Mouse (Mus musculus): Measurements from ENCODE around the gene Treh. TPM values are rescaled to one million over a fixed set of nuclear protein-coding genes. Genes with fewer than 3 reads are reported as not detected.

Gene Treh
- not detected for total RNA-seq (2023)

DNA sequence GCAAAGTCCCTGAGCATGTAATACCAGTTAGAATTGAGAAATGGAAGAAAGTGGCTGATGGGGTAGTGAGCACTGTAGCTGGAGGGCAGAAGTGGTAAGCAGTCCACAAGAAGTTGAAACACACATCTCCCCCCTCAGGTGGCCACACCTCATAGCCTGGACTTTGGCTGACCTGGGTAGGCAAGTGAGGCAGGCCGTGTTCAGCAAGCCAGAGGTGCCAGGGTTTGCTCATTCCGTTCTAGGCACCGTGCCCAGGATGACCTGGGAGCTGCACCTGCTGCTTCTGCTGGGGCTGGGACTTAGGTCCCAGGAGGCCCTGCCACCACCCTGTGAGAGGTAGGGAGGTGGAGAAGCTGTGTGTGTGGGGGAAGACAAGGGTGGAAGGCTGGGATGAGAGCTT lies at the start of gene Treh:
Gene Treh, plus strand, starts transcription at position 229 of the 400 bp plus-strand sequence.

DNA sequence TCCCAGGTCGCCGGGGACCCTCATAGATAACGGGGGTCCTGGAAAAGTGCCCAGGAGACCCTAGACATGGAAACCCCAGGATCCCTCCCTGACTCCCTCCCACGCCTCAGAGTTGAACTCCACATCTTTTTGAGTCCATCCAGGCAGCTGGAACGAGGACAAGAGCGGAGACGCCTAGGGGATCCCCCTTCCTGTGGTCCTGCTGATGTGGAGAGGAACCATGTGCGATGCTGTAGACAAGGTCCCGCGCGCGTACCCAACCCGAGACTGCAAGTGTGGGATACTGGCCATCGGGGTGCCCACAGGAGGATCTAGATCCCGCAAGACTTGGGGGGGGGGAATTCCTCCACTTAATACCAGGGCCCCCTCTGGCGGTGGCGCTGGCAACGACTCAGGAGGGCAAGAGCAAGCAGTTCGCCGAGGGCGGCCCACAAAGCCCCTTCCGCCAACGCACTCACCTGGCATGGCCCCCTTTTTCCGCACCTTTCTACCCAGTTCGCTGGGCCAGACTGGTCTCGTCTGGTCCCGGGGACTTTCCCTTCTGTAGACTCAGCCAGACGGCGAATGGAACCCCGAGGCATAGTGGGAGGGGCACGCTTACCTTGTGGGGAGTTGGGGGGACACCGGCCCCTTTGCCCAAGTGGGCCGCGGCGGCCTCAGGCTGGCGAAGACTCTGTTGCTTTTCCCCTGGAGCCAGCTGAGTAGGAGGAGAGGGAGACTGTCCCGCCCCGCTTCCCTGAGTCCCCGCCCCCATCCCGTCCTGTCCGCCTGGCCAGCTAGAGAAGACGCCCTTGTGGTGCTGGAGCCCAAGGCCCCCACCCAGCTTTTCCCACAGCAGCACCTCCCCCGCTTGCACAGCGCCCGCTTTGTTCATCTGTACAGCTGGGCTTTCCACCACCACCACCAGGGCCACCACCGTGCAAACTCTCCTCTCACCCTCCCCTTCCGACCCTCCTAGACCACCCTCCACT lies 61.8 kb downstream of the Treh start, which contains the start of gene Phldb1:
Gene Phldb1, minus strand, starts transcription at position 675 of the 971 bp plus-strand sequence.

Other genes with a start within 250 kb of the Treh start
- not detected for gene Foxr1, start 232.1 kb upstream of the Treh start, total RNA-seq (2023)
- gene Upk2, start 218.3 kb upstream of the Treh start, total RNA-seq (2023), result not detected
- 1 to 10 TPM; 8.0 to 9.3 TPM for gene Bcl9l, start 190.4 kb upstream of the Treh start, total RNA-seq (2023)
- under 1 TPM; 0.46 to 0.77 TPM for gene Cxcr5, start 111.4 kb upstream of the Treh start, total RNA-seq (2023)
- gene Ddx6, start 68.3 kb upstream of the Treh start, total RNA-seq (2023), result 100 to 1,000 TPM; 108 to 128 TPM
- gene Phldb1, start 62.0 kb downstream of the Treh start, total RNA-seq (2023), result 1 to 10 TPM; 1.3 to 1.5 TPM
- gene Arcn1, start 94.6 kb downstream of the Treh start, total RNA-seq (2023), result 10 to 100 TPM; 79.7 to 81.0 TPM
- 10 to 100 TPM; 22.1 to 26.1 TPM for gene Ift46, start 94.7 kb downstream of the Treh start, total RNA-seq (2023)
- gene Tmem25, start 126.1 kb downstream of the Treh start, total RNA-seq (2023), result under 1 TPM; 0.18 to 0.71 TPM
- gene Ttc36, start 129.8 kb downstream of the Treh start, total RNA-seq (2023), result under 1 TPM; 0.64 to 0.81 TPM
- 10 to 100 TPM; 38.1 to 46.8 TPM for gene Kmt2a, start 208.1 kb downstream of the Treh start, total RNA-seq (2023)
- 100 to 1,000 TPM; 161 to 170 TPM for gene Atp5l, start 247.5 kb downstream of the Treh start, total RNA-seq (2023)